Mouse (Mus musculus) midbrain, embryonic 10.5 days (tissue): ENCODE results near the gene Susd1. TPM values are rescaled to one million over a fixed set of nuclear protein-coding genes. Genes with fewer than 3 reads are reported as not detected.

Experiments
- DNase-seq: peaks from one replicate; pipeline ENCODE4 v3.0.0-alpha.2; 2017; ENCODE audit warnings: low spot score
- H3K27ac ChIP-seq: fragments of 300-500 bp; sonication (generic); replicated peaks from 2 replicates; pipeline ENCODE4 v1.5.1; 2016; ENCODE audit warnings: mild to moderate bottlenecking
- H3K27me3 ChIP-seq: fragments of 300-500 bp; sonication (generic); 2 replicates; pipeline ENCODE4 v1.6.1; 2016; ENCODE audit warnings: low read depth, mild to moderate bottlenecking; ENCODE audit not compliant: poor library complexity, severe bottlenecking
- H3K36me3 ChIP-seq: fragments of 300-500 bp; sonication (generic); 2 replicates; pipeline ENCODE4 v1.6.1; 2016; ENCODE audit warnings: mild to moderate bottlenecking, moderate library complexity
- H3K4me1 ChIP-seq: fragments of 300-500 bp; sonication (generic); 2 replicates; pipeline ENCODE4 v1.6.1; 2016
- H3K4me3 ChIP-seq: fragments of 300-500 bp; sonication (generic); 2 replicates; pipeline ENCODE4 v1.5.1; 2016; ENCODE audit warnings: mild to moderate bottlenecking, moderate library complexity
- H3K9me3 ChIP-seq: fragments of 300-500 bp; sonication (generic); replicated peaks from 2 replicates; pipeline ENCODE4 v1.6.1; 2016; ENCODE audit warnings: mild to moderate bottlenecking
- WGBS: fragments of 180-500 bp; shearing (Covaris S2); methylation state at CpG from one replicate; pipeline ENCODE4 v1.1.7; 2016; 5-methylcytosine and 5-hydroxymethylcytosine counted together
- polyA plus RNA-seq: library from polyadenylated mRNA; unstranded; fragments of >200 nt; fragmentation: Nextera tagmentation; extraction: Ambion mirVana; gene quantifications from 2 replicates; pipeline ENCODE4 v1.2.1, GENCODE M21; 2016

The Susd1 gene
- polyA plus RNA-seq, 1 experiment from 2014 or later, result 1.8 TPM

DNA sequence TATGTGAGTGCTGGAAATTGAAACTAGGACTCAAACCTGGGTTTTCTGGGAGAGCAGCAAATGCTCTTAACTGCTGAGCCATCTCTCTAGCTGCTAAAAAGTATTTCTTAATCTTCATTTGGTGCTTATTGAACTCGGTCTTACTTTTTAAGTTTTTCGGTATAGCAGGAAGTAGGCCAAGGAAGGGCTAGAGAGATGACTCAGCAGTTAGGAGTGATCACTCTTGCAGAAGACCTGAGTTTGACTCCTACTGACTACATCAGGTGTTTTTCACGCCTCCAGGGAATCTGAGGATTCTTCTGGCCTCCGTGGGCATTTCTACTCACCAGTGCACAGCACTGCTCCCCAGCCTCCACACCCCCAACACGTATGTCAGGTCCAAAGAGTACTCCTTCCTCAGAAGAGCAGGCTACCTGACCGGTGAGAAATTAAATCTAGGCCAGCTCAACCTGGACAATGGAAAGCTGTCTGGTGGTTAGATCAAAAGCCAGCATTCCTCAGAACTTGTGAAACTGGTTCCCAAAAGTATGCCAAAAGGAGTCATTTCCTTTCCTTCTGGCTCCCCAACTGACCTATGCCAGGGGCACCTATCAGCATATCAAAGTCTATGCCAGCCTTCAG, 11.9 kb upstream of the Susd1 start:
- WGBS, result 86% methylated on average over 6 of the region's 6 CpGs
- peaks cover 10% of the 10 kb centered on the region for H3K4me1 ChIP-seq
- H3K27me3 ChIP-seq, result no peaks in the 10 kb centered on the region
- no peaks in the 10 kb centered on the region for H3K9me3 ChIP-seq
- H3K27ac ChIP-seq, result no peak overlapping the region
- no peaks in the 10 kb centered on the region for H3K36me3 ChIP-seq
- DNase-seq, result no peak
- no peak overlapping the region for H3K4me3 ChIP-seq

DNA sequence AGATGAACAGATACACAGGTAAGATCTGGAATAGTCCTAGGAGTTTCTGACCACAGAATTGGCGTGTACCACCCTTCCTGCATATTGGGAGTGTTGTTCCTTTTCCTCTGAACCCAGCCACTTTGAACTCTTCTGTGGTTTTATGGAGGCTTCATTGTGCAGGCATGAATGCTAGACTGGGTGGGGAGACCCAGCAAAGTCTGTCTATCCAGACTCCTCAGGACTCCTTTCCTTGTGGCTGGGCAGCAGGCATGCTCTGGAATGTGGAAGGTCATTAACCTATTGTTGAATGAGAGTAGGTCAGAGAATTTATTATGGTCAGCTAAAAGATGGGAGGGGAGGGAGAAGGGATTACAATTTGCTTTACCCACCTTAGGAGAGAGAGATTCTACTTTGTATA, 8.9 kb upstream of the Susd1 start:
- Histone ChIP-seq H3K27me3 (no peaks in the 10 kb centered on the region), H3K36me3 (no peaks in the 10 kb centered on the region), H3K4me3 (no peak overlapping the region), H3K4me1 (peaks cover 10% of the 10 kb centered on the region), H3K9me3 (no peaks in the 10 kb centered on the region), H3K27ac (no peak overlapping the region)
- WGBS, result 78% methylated on average over 1 of the region's 1 CpGs
- DNase-seq, result no peak

DNA sequence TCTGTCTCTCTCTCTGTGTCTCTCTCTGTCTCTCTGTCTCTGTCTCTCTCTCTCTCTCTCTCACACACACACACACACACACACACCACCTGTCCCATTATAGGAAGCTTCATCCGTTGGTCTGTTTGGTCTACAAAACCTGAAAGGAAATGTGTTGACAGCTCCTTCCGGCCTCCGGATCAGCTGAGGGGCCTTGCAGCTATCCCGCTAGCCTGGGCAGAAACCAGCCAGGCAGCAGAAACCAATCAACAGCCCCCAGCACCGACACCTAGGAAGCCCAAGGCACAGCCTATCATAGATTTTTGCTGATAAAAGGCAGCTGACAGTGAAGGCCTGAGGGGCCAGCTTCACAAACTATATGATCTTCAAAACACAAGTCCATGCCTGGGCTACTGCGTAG, 7.1 kb upstream of the Susd1 start:
- DNase-seq, result no peak
- Histone ChIP-seq H3K27me3 (peaks cover 4% of the 10 kb centered on the region; the same call in 1 of the 2 replicates), H3K9me3 (no peaks in the 10 kb centered on the region), H3K4me3 (no peak overlapping the region), H3K4me1 (peaks cover 10% of the 10 kb centered on the region), H3K36me3 (no peaks in the 10 kb centered on the region), H3K27ac (no peak overlapping the region)
- 76% methylated on average over 6 of the region's 6 CpGs for WGBS

DNA sequence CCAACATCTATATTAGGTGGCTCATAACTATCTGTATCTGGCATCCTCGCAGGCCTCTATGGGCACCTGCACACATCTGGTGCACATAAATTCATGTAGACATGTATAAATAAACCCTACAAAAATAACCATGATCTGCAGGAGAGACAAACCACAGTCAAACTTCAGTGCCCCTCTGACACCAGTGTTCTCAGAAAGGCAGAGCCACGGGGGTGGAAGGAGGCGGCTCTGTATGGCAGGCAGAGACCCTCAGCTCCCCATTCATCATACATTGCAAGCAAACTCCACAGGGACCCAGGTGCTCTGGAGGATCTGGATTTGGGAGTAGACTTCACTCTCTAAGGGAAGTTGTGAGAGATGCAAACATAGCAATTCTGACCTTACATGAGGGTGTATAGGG, 6.6 kb upstream of the Susd1 start:
- H3K4me3 ChIP-seq, result no peak overlapping the region
- no peaks in the 10 kb centered on the region for H3K36me3 ChIP-seq
- no peak for DNase-seq
- WGBS, result 86% methylated on average over 3 of the region's 3 CpGs
- H3K27ac ChIP-seq, result no peak overlapping the region
- H3K4me1 ChIP-seq, result peaks cover 10% of the 10 kb centered on the region
- peaks cover 9% of the 10 kb centered on the region for H3K27me3 ChIP-seq
- no peaks in the 10 kb centered on the region for H3K9me3 ChIP-seq

DNA sequence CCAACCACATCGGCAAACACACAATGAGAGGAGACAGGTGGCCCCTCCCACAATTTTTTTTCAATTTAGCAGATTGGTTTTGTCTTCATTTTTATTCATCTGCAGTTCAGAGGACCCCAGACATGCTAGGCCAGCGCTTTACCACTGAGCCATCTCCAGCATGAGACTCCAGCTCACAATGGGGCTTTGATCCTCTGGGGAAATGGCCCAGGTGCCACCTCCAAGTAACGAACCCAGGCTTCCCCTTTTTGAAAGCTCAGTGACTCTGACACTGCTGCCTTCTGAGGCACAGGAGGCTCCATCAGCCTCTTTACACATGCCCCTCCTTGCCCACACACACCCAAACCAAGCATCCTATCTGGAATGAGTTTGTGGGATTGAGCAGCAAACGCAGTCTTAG, 5.7 kb upstream of the Susd1 start:
- Histone ChIP-seq H3K36me3 (no peaks in the 10 kb centered on the region), H3K4me3 (no peak overlapping the region), H3K9me3 (no peaks in the 10 kb centered on the region), H3K27ac (no peak overlapping the region), H3K4me1 (peaks cover 10% of the 10 kb centered on the region), H3K27me3 (peaks cover 19% of the 10 kb centered on the region)
- WGBS, result 80% methylated on average over 4 of the region's 4 CpGs
- DNase-seq, result no peak

DNA sequence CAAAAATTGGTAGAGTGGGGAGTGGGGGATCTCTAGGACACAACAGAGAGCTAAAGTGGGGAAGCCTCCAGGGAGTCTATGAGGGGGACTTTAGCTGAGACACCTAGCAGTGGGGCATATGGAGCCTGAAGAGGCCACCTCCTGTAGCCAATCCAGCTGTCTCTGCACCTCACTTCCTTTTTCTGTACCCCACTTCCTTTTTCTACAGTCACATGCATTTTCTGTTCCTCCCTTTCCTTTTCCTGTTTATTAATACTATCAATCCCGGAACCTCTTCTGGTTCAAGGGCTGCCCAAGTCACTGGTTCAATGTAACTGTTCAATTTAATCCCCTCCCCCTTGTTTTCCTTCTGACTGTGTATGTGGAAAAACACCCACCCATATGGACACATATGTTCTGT, 2.8 kb upstream of the Susd1 start:
- no peak overlapping the region for H3K4me3 ChIP-seq
- peaks cover 14% of the 10 kb centered on the region for H3K4me1 ChIP-seq
- DNase-seq, result no peak
- H3K9me3 ChIP-seq, result no peaks in the 10 kb centered on the region
- H3K27me3 ChIP-seq, result peaks cover 47% of the 10 kb centered on the region
- no peaks in the 10 kb centered on the region for H3K36me3 ChIP-seq
- H3K27ac ChIP-seq, result no peak overlapping the region
- 89% methylated on average over 1 of the region's 1 CpGs for WGBS

DNA sequence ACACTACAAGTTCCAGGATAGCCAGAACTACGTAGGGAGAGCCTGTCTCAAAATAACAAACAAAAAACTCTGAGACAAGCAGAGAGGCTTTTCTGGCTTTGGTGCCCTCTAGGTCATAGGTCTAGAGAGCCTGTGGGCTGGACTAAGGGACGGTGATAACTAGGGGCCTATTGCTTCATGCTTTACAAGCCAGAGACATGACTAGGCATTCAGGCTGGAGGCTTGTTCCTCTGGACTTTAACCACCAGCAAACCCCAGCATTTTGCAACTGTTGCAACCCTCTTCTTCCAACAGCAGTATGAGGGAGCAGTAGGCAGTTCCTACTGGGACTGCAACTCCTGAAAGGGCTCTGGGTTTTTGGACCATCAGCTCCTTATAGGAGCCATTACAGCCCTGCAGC, 1.5 kb upstream of the Susd1 start:
- H3K27ac ChIP-seq, result no peak overlapping the region
- peaks cover 49% of the 10 kb centered on the region for H3K27me3 ChIP-seq
- H3K9me3 ChIP-seq, result no peaks in the 10 kb centered on the region
- H3K4me3 ChIP-seq, result no peak overlapping the region
- no peak for DNase-seq
- 43% methylated on average over 2 of the region's 2 CpGs for WGBS
- no peaks in the 10 kb centered on the region for H3K36me3 ChIP-seq
- peaks cover 14% of the 10 kb centered on the region for H3K4me1 ChIP-seq

DNA sequence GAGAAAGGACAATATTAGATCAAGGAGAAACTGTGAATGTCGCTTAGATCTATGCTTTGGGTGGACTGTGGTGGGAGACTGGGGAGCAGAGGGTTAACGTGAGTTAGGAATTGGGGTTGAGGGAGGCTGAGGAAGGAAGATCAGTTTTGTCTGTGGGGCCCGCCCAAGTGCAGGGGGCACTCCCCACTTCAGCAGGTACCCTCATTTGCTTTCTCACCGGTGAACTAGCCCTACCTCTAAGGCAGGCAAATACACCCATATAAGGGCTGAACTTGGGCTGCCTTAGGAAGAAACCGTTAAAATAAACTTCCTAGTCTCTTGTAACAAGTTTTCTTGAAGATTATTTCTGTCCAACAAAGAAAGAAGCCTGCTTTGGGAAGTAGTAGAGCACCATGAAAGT, 608 bp upstream of the Susd1 start:
- H3K27ac ChIP-seq, result no peak overlapping the region

DNA sequence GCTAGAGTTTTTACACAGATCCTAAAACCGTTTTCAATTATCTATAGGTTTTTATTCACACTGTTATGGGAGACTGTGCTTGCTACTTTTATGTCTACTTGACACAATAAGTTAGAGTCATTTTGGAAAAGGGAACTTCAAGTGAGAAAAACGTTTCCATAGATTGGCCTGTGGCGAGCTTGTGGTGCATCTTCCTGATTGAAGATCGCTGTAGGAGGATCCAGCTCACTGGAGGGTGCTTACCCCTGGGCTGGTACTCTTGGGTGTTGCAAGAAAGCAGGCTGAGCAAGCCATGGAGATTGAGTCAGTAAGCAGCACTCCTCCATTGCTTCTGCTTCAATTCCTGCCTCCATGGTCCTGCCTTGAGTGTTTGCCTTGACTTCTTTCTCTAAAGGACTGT, 2.5 kb downstream of the Susd1 start:
- Histone ChIP-seq H3K9me3 (no peaks in the 10 kb centered on the region), H3K27ac (no peak overlapping the region), H3K36me3 (no peaks in the 10 kb centered on the region), H3K4me3 (no peak overlapping the region), H3K27me3 (peaks cover 49% of the 10 kb centered on the region), H3K4me1 (peaks cover 14% of the 10 kb centered on the region)
- DNase-seq, result no peak
- 88% methylated on average over 4 of the region's 4 CpGs for WGBS

More for the DNA sequence above, 608 bp upstream of the Susd1 start:
- Histone ChIP-seq H3K4me3 (peak overlapping the region; percentile 73), H3K36me3 (no peaks in the 10 kb centered on the region), H3K9me3 (no peaks in the 10 kb centered on the region), H3K27me3 (peaks cover 49% of the 10 kb centered on the region), H3K4me1 (peaks cover 14% of the 10 kb centered on the region)
- no peak for DNase-seq
- 27% methylated on average over 5 of the region's 5 CpGs for WGBS

DNA sequence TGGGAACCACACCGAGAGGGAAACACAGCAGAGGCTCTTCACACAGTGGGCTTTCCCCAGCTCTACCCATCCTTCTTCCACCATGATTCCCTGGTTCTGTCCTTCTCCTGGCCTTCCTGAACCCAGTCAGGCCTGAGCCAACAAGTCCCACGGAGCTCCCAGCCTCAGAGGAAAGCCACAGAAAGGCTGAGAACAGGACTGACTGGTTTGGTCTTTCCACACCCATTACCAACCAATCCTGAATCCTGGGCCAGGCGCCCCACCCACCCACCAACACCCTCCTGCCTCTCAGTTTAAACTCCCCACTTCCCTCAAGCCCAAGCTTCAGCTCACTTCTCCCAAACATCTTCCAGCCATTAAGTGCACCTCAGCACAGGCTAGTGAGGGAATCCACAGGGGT, 4.4 kb downstream of the Susd1 start:
- Histone ChIP-seq H3K4me1 (peaks cover 14% of the 10 kb centered on the region), H3K27ac (no peak overlapping the region), H3K36me3 (no peaks in the 10 kb centered on the region), H3K4me3 (no peak overlapping the region), H3K27me3 (peaks cover 30% of the 10 kb centered on the region), H3K9me3 (no peaks in the 10 kb centered on the region)
- no peak for DNase-seq
- 64% methylated on average over 3 of the region's 3 CpGs for WGBS

DNA sequence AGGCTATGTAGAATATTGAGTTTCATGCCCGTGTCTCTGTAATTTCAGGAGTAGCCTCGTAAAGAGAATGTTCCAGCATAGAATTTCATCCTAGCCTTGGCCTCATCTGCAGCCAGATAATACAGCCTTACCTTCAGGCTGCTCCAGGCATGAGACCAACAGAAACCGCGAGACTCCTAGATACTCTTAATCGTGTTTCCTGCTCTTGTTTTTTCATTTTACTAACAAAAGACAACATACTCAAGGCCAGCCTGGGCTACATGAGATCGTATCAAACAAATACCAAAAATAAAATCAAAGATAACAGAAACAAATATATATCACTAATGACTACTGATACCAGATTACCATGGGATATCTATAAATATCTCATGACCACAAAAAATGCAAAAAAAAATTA, 9.3 kb downstream of the Susd1 start:
- 87% methylated on average over 6 of the region's 6 CpGs for WGBS
- no peaks in the 10 kb centered on the region for H3K9me3 ChIP-seq
- no peak for DNase-seq
- no peak overlapping the region for H3K4me3 ChIP-seq
- no peaks in the 10 kb centered on the region for H3K4me1 ChIP-seq
- no peaks in the 10 kb centered on the region for H3K27me3 ChIP-seq
- H3K36me3 ChIP-seq, result no peaks in the 10 kb centered on the region
- no peak overlapping the region for H3K27ac ChIP-seq

DNA sequence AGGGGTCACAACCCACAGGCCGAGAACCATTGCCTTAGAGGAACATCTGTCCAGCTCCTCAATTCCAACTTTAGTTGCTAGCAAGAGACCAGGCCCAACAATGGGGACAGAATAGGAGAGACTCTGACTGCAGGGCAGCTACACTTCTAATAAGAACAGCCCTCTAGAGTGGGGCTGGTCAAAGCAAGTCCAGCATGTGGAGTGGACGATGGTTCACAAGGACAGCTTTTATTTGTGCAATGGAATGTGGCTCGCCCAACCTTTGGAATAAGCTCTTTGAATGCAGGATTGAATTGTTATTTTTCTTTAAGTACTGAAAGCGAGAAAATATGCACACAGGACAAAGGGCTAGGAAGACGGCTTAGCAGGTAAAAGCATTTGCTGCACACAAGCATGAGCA, 12.0 kb downstream of the Susd1 start:
- 89% methylated on average over 5 of the region's 5 CpGs for WGBS

DNA sequence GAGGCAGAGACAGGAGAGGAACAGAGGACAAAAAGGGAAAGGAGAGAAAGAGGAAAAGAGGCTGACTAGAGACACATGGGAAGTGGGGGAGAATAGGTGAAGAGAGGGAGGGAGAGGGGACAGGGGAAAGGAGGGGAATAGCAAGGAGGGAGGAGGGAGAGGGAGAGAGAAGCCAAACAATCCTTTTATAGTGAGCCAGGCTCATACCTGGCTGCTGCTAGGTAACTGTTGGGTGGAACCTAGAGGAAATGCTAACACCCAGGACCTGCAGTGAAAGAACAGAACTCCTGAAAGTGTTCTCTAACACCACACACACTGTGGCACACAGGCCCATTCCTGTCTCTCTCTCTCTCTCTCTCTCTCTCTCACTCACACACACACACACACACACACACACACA, 15.6 kb downstream of the Susd1 start:
- Histone ChIP-seq H3K27ac (no peak overlapping the region), H3K9me3 (no peaks in the 10 kb centered on the region), H3K36me3 (no peaks in the 10 kb centered on the region), H3K4me3 (no peak overlapping the region), H3K27me3 (no peaks in the 10 kb centered on the region), H3K4me1 (peaks cover 17% of the 10 kb centered on the region)
- DNase-seq, result no peak

More for the DNA sequence above, 12.0 kb downstream of the Susd1 start:
- Histone ChIP-seq H3K4me3 (no peak overlapping the region), H3K27ac (no peak overlapping the region), H3K36me3 (no peaks in the 10 kb centered on the region), H3K4me1 (peaks cover 13% of the 10 kb centered on the region), H3K9me3 (no peaks in the 10 kb centered on the region), H3K27me3 (no peaks in the 10 kb centered on the region)
- no peak for DNase-seq
